23 mouse cellular contexts compared by ENCODE assay signal in the genomic region with DNA sequence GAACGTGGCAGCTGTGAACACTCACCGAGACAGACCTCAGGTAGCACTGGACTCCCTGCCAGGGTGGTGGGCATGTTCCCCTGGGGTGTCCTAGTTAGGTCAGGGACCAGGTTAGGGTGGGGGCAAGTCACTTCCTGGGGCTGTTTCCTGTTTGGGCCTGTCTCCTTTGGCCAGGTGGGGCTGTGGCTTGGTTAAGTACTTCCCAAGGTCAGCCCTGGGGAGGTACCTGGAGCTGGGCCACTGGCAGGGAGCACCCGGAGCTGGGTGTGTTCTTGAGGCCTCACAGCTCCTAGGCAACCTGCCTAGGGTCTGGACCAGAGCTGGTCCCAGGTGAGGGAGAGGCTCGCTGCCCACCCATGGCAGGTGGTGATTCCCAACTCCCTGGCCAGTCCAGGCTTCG. TPM values are rescaled to one million over a fixed set of nuclear protein-coding genes. Genes with fewer than 3 reads are reported as not detected.
DNase-seq lines count a peak whose midpoint lies in the region; ATAC-seq and TF ChIP-seq lines count a peak whose summit lies in the region.
"Had no signal": no experiment of that assay in that cellular context is flagged by ENCODE, and none has a peak within 500 bp of the region (broad histone marks: within the 10 kb centered on the region; RNA-seq: fewer than 3 reads in every experiment).

No protein-coding gene starts in this region.

- 74% methylated on average over 5 of the region's 5 CpGs for WGBS in embryonic facial prominence, embryonic 12.5 days
- WGBS in embryonic facial prominence, embryonic 10.5 days = 82% methylated on average over 5 of the region's 5 CpGs
- WGBS in heart, embryonic 10.5 days = 81% methylated on average over 5 of the region's 5 CpGs

- no peaks in the 10 kb centered on the region for H3K4me1 ChIP-seq in embryonic facial prominence, embryonic 12.5 days
- no peaks in the 10 kb centered on the region for H3K4me1 ChIP-seq in embryonic facial prominence, embryonic 10.5 days
- peaks cover 10% of the 10 kb centered on the region for H3K4me1 ChIP-seq in heart, embryonic 10.5 days
- H3K4me1 ChIP-seq: forebrain, embryonic 15.5 days; hindbrain, embryonic 10.5 days; hindbrain, embryonic 15.5 days had no signal

- no peak overlapping the region for H3K27ac ChIP-seq in embryonic facial prominence, embryonic 12.5 days
- no peak overlapping the region for H3K27ac ChIP-seq in embryonic facial prominence, embryonic 10.5 days (replicated peaks)
- 0 out of 2 replicates have a peak overlapping the region, but pooled peaks have one; percentile 6 for H3K27ac ChIP-seq in heart, embryonic 10.5 days
- no peak overlapping the region for H3K27ac ChIP-seq in layer of hippocampus, adult 2 months
- H3K27ac ChIP-seq: forebrain, embryonic 15.5 days; heart, embryonic 13.5 days; hindbrain, embryonic 10.5 days; hindbrain, embryonic 15.5 days had no signal

- no peak for TF ChIP-seq CTCF in layer of hippocampus, adult 2 months (conservative IDR thresholded peaks at IDR 0.05)

- no peak overlapping the region for H3K4me3 ChIP-seq in embryonic facial prominence, embryonic 12.5 days
- H3K4me3 ChIP-seq in embryonic facial prominence, embryonic 10.5 days = no peak overlapping the region
- H3K4me3 ChIP-seq in heart, embryonic 10.5 days = no peak overlapping the region
- H3K4me3 ChIP-seq in layer of hippocampus, adult 2 months = no peak overlapping the region
- H3K4me3 ChIP-seq: forebrain, embryonic 15.5 days; heart, embryonic 13.5 days; hindbrain, embryonic 10.5 days; hindbrain, embryonic 15.5 days had no signal

- no peak overlapping the region for H3K4me2 ChIP-seq in embryonic facial prominence, embryonic 12.5 days (replicated peaks)
- H3K4me2 ChIP-seq: forebrain, embryonic 15.5 days; heart, embryonic 13.5 days; hindbrain, embryonic 15.5 days had no signal

- no peaks in the 10 kb centered on the region for H3K9me3 ChIP-seq in embryonic facial prominence, embryonic 12.5 days
- H3K9me3 ChIP-seq in embryonic facial prominence, embryonic 10.5 days = no peaks in the 10 kb centered on the region
- H3K9me3 ChIP-seq in heart, embryonic 10.5 days = no peaks in the 10 kb centered on the region
- H3K9me3 ChIP-seq: forebrain, embryonic 15.5 days; G1E; heart, embryonic 13.5 days; hindbrain, embryonic 10.5 days; hindbrain, embryonic 15.5 days had no signal

- ATAC-seq in embryonic facial prominence, embryonic 12.5 days (ENCODE audit: insufficient number of reproducible peaks, insufficient read depth, low FRiP score, low TSS enrichment) = 0 out of 2 replicates have a peak, but pooled peaks have one; percentile 15
- ATAC-seq: CD4-positive, CD25-positive, alpha-beta regulatory T cell, adult 4 months; forebrain, embryonic 15.5 days had no signal

- H3K36me3 ChIP-seq in embryonic facial prominence, embryonic 12.5 days = peaks cover 16% of the 10 kb centered on the region
- peaks cover 3% of the 10 kb centered on the region; the same call in 1 of the 2 replicates for H3K36me3 ChIP-seq in embryonic facial prominence, embryonic 10.5 days (replicated peaks)
- no peaks in the 10 kb centered on the region for H3K36me3 ChIP-seq in heart, embryonic 10.5 days
- H3K36me3 ChIP-seq: hindbrain, embryonic 10.5 days had no signal

- intact Hi-C loops in heart, postnatal 25 days (cut with DNase I) = no loop called here

- H3K9ac ChIP-seq in embryonic facial prominence, embryonic 12.5 days = no peak overlapping the region
- H3K9ac ChIP-seq: forebrain, embryonic 15.5 days; heart, embryonic 13.5 days; hindbrain, embryonic 15.5 days had no signal

- no peaks in the 10 kb centered on the region for H3K27me3 ChIP-seq in embryonic facial prominence, embryonic 12.5 days
- H3K27me3 ChIP-seq in embryonic facial prominence, embryonic 10.5 days (replicated peaks; ENCODE audit: low read depth, poor library complexity, severe bottlenecking) = no peaks in the 10 kb centered on the region
- H3K27me3 ChIP-seq in heart, embryonic 10.5 days (ENCODE audit: insufficient read depth, poor library complexity, severe bottlenecking) = no peaks in the 10 kb centered on the region
- H3K27me3 ChIP-seq: forebrain, embryonic 15.5 days; heart, embryonic 13.5 days; hindbrain, embryonic 15.5 days had no signal

- no peak for DNase-seq in embryonic facial prominence, embryonic 10.5 days (ENCODE audit: low spot score)
- no peak for DNase-seq in heart, embryonic 10.5 days (ENCODE audit: low spot score)
- DNase-seq in heart, postnatal 25 days (ENCODE audit: low spot score) = no peak
- peak; percentile 5 for DNase-seq in thymus, postnatal 4 days
- DNase-seq in thymus, postnatal 0 days (ENCODE audit: low spot score) = no peak
- no peak for DNase-seq in layer of hippocampus, adult 2 months (ENCODE audit: low spot score in 2 of 2)
- DNase-seq: adrenal gland, adult 8-10 months; adrenal gland, postnatal 36 days; B cell, adult 2 months; cerebellum, adult 2 months; cerebellum, postnatal 10 days; gastrocnemius, postnatal 14 days had no signal

RNA-seq across cellular contexts. Expression of gene Shisa5, which starts 9.4 kb away (rescaled TPM):
- polyA plus RNA-seq in embryonic facial prominence, embryonic 12.5 days (2016; fragmentation: Nextera tagmentation; extraction: Ambion mirVana) = 58.6 and 60.4 TPM in 2 replicates
- polyA plus RNA-seq in embryonic facial prominence, embryonic 10.5 days (2016; fragmentation: Nextera tagmentation; extraction: Ambion mirVana) = 38.4 and 42.0 TPM in 2 replicates
- 58.2 and 68.5 TPM in 2 replicates for polyA plus RNA-seq in heart, embryonic 10.5 days (2016; fragmentation: Nextera tagmentation; extraction: Ambion mirVana)
- 10 to 100 TPM; 43.0 to 43.2 TPM for total RNA-seq in heart, postnatal 25 days (2021)
- polyA plus RNA-seq in thymus, postnatal 0 days (2015; fragmentation: Nextera tagmentation; extraction: Ambion mirVana) = 210 and 212 TPM in 2 replicates
- 10 to 100 TPM; 56.5 to 58.4 TPM for total RNA-seq in layer of hippocampus, adult 2 months (2021)

RNA-seq across cellular contexts. Expression of gene Trex1, which starts 30.6 kb away (rescaled TPM):
- 10.3 and 13.1 TPM in 2 replicates for polyA plus RNA-seq in embryonic facial prominence, embryonic 12.5 days (2016; fragmentation: Nextera tagmentation; extraction: Ambion mirVana)
- 8.4 and 10.3 TPM in 2 replicates for polyA plus RNA-seq in embryonic facial prominence, embryonic 10.5 days (2016; fragmentation: Nextera tagmentation; extraction: Ambion mirVana)
- polyA plus RNA-seq in heart, embryonic 10.5 days (2016; fragmentation: Nextera tagmentation; extraction: Ambion mirVana) = 8.2 and 8.9 TPM in 2 replicates
- total RNA-seq in heart, postnatal 25 days (2021) = 10 to 100 TPM; 11.9 to 12.9 TPM
- polyA plus RNA-seq in thymus, postnatal 0 days (2015; fragmentation: Nextera tagmentation; extraction: Ambion mirVana) = 42.1 and 42.4 TPM in 2 replicates
- 10 to 100 TPM; 12.9 to 15.4 TPM for total RNA-seq in layer of hippocampus, adult 2 months (2021)

RNA-seq across cellular contexts. Expression of gene Pfkfb4, which starts 37.3 kb away (rescaled TPM):
- 14.4 and 16.5 TPM in 2 replicates for polyA plus RNA-seq in embryonic facial prominence, embryonic 12.5 days (2016; fragmentation: Nextera tagmentation; extraction: Ambion mirVana)
- polyA plus RNA-seq in embryonic facial prominence, embryonic 10.5 days (2016; fragmentation: Nextera tagmentation; extraction: Ambion mirVana) = 10.0 and 12.2 TPM in 2 replicates
- polyA plus RNA-seq in heart, embryonic 10.5 days (2016; fragmentation: Nextera tagmentation; extraction: Ambion mirVana) = 6.9 and 9.4 TPM in 2 replicates
- 1 to 10 TPM; 2.3 to 2.7 TPM for total RNA-seq in heart, postnatal 25 days (2021)
- 6.0 and 7.7 TPM in 2 replicates for polyA plus RNA-seq in thymus, postnatal 0 days (2015; fragmentation: Nextera tagmentation; extraction: Ambion mirVana)
- 10 to 100 TPM; 10.9 to 11.8 TPM for total RNA-seq in layer of hippocampus, adult 2 months (2021)

RNA-seq across cellular contexts. Expression of gene Ucn2, which starts 43.1 kb away (rescaled TPM):
- 0.27 and 0.32 TPM in 2 replicates for polyA plus RNA-seq in embryonic facial prominence, embryonic 12.5 days (2016; fragmentation: Nextera tagmentation; extraction: Ambion mirVana)
- not detected in 2 replicates for polyA plus RNA-seq in embryonic facial prominence, embryonic 10.5 days (2016; fragmentation: Nextera tagmentation; extraction: Ambion mirVana)
- not detected in 2 replicates for polyA plus RNA-seq in heart, embryonic 10.5 days (2016; fragmentation: Nextera tagmentation; extraction: Ambion mirVana)
- total RNA-seq in heart, postnatal 25 days (2021) = not detected
- not detected in 2 replicates for polyA plus RNA-seq in thymus, postnatal 0 days (2015; fragmentation: Nextera tagmentation; extraction: Ambion mirVana)
- not detected for total RNA-seq in layer of hippocampus, adult 2 months (2021)
- total RNA-seq: heart, adult 8-10 months had no signal
- polyA plus RNA-seq: CD4-positive, CD25-positive, alpha-beta regulatory T cell, adult 4 months; embryonic facial prominence, embryonic 11.5 days; forebrain, embryonic 11.5 days; forebrain, embryonic 15.5 days; G1E; heart, embryonic 13.5 days; heart, postnatal 0 days; hindbrain, embryonic 10.5 days; hindbrain, embryonic 15.5 days had no signal

RNA-seq across cellular contexts. Expression of gene Atrip, which starts 45.0 kb away (rescaled TPM):
- polyA plus RNA-seq in embryonic facial prominence, embryonic 12.5 days (2016; fragmentation: Nextera tagmentation; extraction: Ambion mirVana) = 31.5 and 34.9 TPM in 2 replicates
- 35.9 and 36.7 TPM in 2 replicates for polyA plus RNA-seq in embryonic facial prominence, embryonic 10.5 days (2016; fragmentation: Nextera tagmentation; extraction: Ambion mirVana)
- polyA plus RNA-seq in heart, embryonic 10.5 days (2016; fragmentation: Nextera tagmentation; extraction: Ambion mirVana) = 20.6 and 26.8 TPM in 2 replicates
- total RNA-seq in heart, postnatal 25 days (2021) = 1 to 10 TPM; 6.7 to 7.1 TPM
- 23.4 and 28.4 TPM in 2 replicates for polyA plus RNA-seq in thymus, postnatal 0 days (2015; fragmentation: Nextera tagmentation; extraction: Ambion mirVana)
- 10 to 100 TPM; 25.0 to 31.9 TPM for total RNA-seq in layer of hippocampus, adult 2 months (2021)
